Mouse (Mus musculus) cerebellum, adult (tissue): ENCODE data around the gene Gm5089.
A peak's percentile ranks its signal among the peaks of the same experiment; 100 is the strongest.
"Not testable (repeated sequence)": the region's sequence is repeated elsewhere in the genome, so short reads cannot be mapped to it uniquely, and the experiment has no call there.

Experiments
- ATAC-seq: cut with Nextera tagmentation; 2 replicates; pipeline ENCODE4 v1.9.2; 2017; ENCODE audit warnings: mild to moderate bottlenecking, moderate library complexity, mixed read lengths; ENCODE audit not compliant: insufficient number of reproducible peaks, low FRiP score, low TSS enrichment

Gene Gm5089

DNA sequence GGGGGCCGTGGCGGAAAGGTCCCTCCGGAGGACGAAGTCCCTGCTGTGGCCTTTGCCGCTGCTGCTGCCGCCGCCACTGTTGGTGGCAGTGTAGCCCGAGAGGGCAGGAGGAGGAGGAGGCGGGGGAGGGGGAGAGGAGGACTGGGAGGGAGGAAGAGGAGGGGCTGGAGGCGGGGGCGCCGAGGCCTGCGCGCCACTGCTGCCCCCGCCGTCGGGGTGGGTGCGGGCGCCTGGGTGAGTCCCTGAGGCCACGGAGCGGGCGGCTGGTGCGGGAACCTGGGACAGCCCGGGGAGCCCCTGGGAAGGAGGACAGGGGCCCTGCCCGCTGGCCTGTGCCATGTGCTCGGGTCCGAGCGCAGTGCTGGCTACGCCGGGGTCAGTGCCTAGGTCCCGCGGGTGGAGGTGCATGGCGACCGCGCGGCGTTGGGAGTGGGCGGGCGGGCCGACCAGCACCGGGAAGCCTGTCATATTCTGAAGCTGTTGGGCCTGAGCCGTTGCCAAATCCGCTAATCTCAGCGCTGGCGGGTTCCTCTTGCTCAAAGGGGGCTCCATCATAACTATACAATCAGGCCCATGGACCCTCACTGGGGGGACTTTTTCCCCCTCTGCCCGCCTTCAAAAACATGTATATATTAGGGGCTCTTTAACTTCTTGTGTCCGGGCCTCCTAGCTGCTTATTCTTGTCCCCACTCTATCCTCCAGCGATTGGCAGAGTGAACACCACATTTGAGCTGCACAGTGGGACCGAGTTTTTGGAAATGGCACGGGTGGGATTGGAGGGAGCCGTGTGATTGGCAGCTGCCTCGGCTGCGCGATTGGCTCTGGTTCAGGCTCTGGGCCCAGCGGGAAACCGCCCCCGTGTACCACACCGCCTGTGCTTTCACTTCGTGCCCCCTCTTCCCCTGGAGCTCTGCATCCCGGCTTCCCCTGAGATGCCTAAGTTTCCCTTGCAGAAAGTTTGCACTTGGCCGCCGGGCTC, 14.1 kb upstream of the Gm5089 start, which contains the start of gene Zic5:
Gene Zic5, minus strand, starts transcription at position 915 of the 979 bp plus-strand sequence.
- ATAC-seq = peak; percentile 69

DNA sequence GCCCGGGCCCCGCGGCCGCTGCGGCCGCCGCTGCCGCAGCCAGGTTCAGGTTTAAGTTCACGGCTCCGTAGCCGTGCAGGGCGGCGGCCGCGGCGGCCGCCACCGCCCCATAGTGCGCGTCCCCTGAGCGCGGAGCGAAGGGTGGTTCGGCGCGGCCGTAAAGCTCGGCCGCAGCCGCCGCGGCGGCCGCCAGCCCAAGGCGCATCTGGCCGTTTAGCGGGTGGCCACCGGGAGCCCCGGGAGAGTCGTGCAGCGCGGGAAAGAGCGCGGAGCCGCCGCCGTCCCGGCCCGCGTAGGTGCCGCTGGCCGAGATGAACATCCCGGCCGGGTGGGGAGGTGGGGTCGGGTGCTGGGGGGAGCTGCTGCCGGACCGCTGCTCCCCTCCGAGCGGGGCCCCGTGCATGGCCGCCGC, 13.4 kb upstream of the Gm5089 start:
- ATAC-seq = no peak

DNA sequence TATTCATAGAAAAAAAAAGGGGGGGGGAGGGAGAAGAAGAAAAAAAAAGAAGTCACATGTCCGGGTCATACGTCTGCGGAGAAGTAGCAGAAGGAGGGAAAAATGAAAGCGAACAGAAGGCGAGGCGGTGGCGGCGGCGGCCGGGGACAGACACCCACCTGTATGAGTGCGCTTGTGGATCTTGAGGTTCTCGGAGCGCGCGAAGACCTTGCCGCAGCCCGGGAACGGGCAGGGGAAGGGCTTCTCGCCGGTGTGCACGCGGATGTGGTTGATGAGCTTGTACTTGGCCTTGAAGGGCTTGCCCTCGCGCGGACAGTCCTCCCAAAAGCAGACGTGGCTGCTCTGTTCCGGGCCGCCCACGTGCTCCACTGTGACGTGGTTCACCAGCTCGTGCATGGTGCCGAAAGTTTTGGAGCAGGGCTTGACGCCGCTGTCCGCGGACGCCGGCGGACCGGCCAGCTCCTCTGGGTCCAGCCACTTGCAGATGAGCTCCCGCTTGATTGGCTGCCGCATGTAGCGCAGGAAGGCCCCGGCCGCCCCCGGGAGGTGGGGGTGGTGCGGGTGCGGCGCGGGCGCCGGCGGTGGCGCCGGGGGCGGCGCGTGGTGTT, 12.9 kb upstream of the Gm5089 start:
- ATAC-seq = peak; percentile 36; the same call in 1 of the 2 replicates

DNA sequence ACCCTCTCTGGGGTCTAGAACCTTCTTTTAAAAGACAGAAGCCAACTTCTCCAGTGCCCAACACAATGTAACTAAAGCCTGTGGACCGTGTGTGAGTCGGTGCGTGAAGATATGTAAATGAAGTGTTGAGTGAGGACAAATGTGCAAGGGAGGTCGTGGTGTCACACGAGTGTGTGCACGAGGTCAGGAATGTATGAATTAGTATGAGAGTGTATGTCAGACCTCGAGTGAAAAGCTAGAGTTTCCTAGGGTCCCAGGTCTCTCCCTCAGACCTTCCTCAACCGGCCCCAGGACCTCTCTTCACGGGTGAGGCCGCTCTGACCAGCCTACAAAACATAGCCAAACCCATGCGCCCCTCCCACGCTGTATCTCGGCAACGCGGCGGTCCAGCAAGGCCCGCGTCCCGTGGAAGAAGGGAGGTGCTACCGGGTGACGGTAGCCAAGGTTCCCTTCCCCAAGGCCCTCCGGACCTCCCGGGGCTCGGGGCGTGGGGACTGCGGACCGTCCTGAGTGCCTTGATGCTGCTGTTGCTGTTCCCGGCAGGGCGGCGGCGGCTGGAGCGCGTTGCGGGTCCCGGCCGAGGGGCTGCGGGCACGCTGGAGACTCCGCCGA, 12.3 kb upstream of the Gm5089 start:
- no peak for ATAC-seq

DNA sequence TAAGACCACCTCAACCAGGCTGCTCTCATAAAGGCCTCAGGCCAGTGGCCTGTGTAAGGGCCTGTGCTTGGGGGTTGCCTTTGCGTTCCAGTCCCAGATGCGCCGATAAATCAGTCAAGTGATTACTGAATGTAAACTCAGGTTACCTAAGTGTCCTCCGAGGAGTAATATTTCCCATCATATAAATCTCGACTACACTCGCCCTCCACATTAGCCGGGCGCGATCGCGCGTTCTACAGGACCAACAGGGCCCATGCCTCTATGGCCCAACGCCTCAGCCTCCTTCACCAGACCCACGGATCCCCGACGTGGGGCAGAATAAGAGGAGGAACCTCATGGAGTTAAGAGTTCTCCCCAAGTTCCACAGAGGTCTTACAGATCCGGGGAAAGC, 11.8 kb upstream of the Gm5089 start:
- no peak for ATAC-seq

DNA sequence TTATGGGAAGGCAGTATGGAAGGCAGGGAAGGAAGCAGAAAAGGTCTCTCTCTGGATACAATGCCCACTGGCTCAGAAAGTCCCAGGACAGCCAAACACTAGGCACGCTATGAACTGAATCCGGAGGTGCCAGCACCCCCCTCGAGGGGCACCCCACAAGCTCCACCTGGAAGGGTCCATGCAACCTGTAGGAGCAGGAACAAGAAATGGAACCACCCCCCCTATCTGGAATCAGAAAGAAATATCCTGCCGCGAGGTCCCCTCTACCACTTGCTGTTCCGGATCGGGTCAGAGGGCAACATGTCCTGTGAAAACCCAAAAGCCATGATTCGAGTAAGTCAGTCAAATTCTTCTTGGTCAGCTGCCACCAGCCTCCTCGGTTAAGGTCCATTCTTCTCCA, 11.1 kb upstream of the Gm5089 start:
- ATAC-seq = no peak

DNA sequence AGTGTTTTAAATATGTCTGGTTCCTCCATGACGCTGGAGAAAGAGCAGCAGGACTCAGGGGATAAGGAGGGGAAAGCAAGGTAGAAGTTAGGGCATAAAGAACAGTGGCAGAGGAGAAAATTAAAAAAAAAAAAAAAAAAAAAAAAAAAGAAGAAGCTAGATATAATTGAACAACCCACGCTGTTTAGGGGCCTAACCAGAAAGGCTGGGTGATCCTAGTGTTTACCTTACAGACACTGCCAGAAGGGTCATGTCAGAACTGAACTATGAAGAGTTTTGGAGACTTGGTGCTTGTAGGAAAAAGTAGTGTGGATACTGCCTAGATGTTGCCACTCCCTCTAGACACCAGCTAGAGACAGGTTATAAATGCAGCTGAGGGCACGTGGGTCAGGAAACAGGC, 10.6 kb upstream of the Gm5089 start:
- no peak for ATAC-seq

DNA sequence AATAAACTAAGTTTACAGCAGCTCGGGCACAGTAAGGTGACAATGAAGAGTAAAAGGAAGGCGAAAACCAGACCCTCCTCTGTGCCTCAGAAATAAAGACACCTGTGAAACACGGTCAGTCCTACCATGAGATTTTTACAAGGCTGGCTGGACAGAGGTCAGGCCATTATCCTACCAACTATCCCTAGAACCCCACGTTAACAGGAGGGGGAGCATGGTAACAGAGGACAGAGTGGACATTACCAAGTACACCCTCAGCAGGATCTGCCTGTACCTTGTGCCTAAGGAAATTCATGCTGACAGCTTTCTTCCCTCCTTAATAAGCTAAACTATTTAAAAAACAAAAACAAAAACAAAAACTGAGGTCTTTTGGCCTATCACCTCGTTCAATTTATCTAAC, 9.3 kb upstream of the Gm5089 start:
- ATAC-seq = no peak

DNA sequence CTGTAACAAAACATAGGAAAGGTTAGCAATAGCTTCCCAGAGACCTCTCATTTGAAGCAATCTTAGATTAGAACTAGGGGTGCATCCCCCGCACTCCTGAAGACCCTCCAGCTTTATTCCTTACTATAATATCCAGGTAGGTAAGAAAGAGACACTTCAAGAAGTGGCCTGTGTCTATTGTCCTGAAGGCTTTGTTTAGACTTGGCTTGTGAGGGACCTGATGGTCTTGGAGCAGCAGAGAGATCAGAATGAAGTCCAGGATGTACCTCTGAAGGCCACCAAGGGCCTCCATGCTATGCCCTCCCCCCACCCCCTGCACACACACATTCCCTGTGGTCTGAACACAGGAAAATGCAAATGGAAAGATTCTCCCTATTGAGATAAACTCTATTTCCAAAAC, 8.9 kb upstream of the Gm5089 start:
- ATAC-seq = no peak

DNA sequence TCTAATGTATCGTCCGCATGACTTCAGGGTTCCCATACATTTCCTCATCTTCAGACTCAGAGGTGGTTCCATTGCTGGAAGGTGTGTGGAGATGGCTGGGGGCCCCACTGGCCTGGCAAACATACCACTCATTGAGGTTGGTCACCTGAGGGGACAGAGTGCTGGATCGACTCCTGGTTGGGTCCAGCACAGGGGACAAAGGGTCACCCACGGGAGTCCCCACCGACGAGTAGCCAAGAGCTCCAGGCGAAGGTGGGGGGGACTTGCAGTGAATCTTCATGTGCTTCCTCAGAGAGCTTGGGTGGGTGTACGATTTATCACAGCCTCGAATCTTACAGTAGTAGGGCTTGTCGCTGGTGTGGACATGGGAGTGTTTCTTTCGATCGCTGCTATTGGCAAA, 8.4 kb upstream of the Gm5089 start:
- not testable (repeated sequence) for ATAC-seq

DNA sequence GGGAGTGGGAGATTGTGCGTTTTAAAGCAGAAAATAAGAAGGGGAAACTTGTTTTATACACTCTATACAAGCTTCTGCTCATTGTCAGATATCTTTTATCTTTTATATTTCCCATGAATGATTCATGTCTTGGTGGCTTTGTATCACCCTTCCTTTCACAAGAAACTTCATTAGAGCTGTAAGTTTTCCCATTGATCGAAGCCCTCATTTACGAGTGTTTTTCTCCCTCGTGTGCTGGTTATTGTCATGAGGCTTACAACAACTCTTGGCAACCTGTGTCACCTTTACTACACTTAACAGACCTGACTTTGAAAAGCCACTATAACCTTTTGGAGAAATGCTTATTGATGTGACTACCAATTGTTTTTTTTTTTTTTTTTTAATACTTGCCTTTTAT, 4.6 kb upstream of the Gm5089 start:
- ATAC-seq = no peak

DNA sequence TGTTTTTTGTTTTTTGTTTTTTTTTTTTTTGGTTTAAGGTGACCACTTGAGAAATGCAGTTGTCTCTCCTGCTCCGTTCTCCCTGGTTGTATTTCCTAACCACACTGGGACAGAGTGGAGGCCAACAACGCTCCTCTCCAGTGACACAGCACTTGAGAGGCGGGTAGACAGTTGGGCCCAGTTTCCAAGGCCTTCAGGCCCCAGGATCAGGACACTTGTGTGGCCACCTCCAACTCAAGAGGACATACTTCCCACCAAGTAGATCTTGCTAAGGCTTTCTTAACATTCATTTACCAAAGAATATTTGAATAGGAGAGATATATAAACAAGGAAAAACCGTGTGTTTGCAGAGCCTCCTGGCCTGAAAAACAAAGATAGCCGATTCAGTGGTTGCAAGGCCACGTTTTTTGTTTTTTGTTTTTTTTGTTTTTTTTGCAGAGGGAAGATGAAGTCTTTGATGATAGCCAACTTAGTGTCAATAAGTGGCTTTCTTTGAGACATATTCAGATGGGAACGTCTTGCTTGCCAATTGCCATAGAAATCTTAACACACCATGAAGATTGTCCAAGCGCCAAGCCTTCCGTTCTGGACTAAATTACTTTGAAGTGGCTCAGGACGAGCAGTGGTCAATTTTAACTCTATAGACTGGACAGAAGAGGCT, 4.1 kb upstream of the Gm5089 start:
- ATAC-seq = no peak

DNA sequence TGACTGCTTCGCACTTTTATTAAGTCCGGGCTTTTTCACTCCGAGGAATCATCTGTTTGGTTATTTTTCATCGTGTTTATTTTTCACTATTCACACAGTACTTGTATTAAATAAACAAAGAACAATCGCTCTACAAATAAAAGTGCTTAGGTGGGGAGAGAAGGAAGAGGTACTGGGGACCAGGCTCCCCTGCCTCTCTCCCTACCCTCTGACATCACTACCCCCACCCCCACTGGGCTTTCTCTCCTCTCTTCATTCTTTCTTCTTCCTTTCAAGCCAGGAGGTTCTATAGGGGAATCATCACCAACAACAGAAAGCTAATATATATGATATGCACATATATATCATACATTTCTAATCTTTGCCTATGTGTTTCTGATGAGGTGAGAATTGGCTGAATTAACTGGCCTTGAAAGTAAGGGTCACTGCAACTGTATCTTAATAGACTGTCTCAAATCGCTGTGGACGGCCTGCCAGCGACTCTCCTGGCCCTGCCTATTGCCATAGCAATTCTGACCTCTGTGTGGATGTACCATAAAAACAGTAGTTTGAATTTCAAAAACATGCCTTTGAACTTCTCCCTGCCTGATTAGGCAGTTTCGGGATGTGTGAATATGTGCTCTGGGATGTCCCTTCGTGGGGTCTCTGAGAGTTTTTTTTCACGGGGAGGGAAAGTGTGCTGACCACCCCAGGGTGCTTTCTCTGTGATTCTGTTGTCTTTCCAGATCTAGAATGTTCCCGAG, 3.3 kb upstream of the Gm5089 start:
- ATAC-seq = no peak

DNA sequence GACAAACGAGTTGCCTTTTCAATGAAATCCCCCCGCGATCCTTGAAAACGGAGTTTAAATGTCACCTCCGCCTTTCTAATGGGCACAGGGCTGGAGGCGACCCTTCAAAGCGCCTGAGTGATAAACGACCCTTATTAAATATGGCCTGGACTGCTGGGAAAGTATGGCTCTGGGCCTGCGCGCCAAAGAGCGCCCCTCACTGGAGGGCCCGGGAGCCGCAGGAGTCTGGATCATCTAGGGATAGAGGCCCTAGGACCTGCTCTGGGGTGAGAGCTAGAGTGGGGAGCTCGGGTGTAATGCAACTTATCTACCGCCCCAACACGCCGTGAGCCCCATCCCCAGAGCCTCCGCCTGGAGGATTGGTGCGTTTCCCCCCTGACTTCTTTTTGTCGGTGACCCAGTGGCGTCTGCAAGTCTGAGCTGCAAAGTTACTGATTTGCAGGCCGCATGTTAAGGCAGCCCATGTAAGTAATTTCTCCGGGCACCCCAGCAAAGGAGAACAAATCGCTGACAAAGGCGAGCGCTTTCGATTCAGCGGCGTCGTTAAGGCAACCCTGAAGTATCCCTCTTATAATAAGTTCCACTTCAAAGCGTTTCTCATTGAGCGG, 2.6 kb upstream of the Gm5089 start:
- ATAC-seq = no peak

DNA sequence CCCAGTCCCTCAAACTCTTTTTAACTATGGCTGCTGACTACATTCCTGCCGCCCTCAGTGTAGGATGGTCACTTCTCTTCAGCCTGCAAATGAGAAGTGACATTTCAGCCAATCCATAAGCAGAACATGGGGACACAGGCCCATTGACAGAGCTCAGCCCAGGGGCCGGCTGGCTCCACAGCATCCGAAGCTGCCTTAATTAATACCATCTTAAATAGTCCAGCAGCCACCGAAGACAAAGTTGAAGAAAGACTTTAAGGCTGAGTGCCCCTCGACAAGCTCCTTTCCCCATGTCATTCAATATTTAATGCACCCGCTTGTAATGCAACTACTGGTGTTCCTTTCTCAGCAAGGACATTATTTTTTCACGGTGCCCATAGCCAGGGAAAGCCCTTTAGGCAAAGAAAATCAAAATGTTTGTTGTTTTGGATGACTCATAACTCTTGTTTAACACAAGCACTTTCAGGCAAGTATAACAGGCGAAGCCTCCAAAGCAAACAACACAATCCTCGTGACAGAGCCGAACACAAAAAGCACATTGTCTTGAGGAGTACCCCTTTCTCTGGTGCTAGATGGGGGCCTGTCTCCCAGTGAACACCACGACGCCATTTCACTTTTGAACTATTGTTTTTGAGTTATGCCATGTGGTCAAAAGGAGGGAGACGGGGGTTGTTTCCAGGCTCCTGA, 1.9 kb upstream of the Gm5089 start:
- ATAC-seq = no peak

DNA sequence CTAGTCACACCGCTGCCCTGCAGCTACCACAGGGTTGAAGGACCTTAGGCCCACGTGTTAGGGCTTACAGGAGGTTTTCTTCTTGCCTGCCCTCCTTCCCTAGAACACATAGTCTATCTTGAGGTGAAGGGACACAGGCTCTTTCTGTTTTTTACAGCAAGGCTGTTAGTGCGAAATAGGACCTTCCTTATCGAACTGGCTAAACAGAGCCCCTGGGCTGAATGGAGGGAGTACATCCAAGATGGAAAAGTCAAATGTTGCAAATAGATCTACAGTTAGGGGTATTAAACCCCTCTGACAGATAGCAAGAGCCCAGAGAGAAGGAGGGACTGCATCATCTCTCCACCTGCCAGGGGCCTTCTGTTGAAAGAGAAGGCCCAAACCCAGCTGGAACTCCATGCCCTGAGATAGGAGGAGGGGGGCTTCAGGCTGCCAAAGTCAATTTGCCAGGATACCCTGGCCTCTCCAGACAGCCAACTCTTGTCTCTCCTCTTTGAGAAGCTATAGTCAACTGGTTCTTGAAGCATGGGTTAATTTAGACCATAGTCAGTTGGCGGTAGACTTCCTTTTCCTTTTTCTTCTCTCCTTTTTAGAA, 733 bp upstream of the Gm5089 start:
- ATAC-seq = no peak

DNA sequence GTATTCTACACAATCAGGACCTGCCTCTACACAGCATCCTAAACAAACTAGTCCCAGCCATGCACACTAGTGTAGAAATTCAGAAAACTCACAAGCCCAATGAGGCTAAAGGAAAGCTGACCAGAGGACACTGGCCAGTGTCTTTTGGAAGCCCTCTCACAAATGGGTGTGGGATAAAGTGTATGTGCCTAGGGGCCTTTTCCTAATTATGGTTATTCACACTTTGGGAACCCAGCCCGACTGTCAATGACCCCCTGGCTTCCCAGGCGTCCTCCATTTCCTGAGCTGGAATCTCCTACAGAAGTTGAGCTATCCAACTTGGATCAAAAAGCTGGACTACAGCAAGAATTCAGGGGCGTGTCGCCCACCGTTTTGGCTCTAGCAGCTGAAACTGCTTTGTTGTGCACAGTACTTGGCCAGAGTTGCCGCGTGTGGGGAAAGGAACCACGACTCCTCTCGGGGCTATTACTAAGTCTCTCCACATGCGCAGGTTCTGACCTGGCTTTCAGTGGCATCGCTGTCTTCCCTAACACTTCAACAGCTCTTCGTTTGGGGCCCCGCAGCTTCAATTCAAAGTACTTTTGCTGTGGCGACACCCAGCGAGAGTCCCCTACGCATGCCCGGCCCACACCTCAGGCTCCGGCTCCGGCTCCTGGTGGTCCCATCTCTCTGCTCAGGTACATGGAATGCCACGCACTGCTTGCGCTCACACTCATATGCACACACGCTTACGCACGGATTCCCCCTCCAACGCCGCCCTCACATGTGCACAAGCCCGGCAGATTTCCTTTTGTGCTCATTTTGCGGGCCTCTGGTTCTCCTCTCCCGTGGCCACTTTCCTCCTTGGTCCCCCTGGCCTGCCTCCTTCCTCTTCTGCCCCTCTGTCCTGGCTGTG, 1.1 kb downstream of the Gm5089 start:
- ATAC-seq = peak; percentile 38; the same call in 1 of the 2 replicates

DNA sequence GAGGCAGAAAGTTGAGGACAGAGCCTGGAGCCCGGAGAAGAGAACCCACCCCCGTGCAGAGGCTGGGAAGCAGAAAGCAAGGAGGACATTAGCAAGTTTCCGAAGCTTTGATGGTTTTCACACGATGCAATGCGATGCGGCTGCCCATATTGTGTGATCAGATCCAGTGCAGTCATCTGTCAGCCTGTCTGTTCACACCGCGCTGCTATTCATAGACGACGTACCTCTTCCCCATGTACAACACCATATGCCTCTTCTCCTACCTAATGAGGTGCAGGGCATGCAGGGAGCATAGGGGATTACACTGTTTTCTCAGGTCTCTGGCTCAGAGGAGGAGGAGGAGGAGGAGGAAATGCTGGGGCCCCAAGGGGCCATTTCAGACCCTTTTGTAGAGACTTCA, 14.1 kb downstream of the Gm5089 start:
- ATAC-seq = no peak
